Mouse (Mus musculus) adrenal gland, adult (tissue): ENCODE data around the gene Tmem80.

Experiments used
- DNase-seq, 2 experiments: peaks; one replicate each; pipeline ENCODE4 v3.0.0; 2022 to 2023; ENCODE audit warnings: low spot score in 1 of 2; ENCODE audit not compliant: inconsistent age in 2 of 2

Tmem80 gene

GRCm38 (mm10) chr7:141319446-141319845, 8.1 kb upstream of the Tmem80 start:
- no peak for DNase-seq

GRCm38 (mm10) chr7:141324686-141325085, 2.9 kb upstream of the Tmem80 start:
- no peak for DNase-seq

GRCm38 (mm10) chr7:141326546-141327446, 743 bp upstream of the Tmem80 start:
- DNase-seq: no peak

GRCm38 (mm10) chr7:141328373-141328990, 943 bp downstream of the Tmem80 start:
- no peak for DNase-seq

- no peak for DNase-seq
Measured at GRCm38 (mm10) chr7:141330706-141331105, 3.2 kb downstream of the Tmem80 start.

GRCm38 (mm10) chr7:141331990-141332389, 4.5 kb downstream of the Tmem80 start:
- DNase-seq: no peak

GRCm38 (mm10) chr7:141335044-141335579, 7.6 kb downstream of the Tmem80 start:
- DNase-seq: peak in 1 of 2 experiments; percentile 39

GRCm38 (mm10) chr7:141335682-141336081, 8.1 kb downstream of the Tmem80 start:
- DNase-seq: no peak

GRCm38 (mm10) chr7:141336296-141336695, 8.8 kb downstream of the Tmem80 start:
- no peak for DNase-seq

- DNase-seq: no peak
Measured at GRCm38 (mm10) chr7:141337716-141338416, 10.3 kb downstream of the Tmem80 start.

GRCm38 (mm10) chr7:141338576-141339131, 11.1 kb downstream of the Tmem80 start, which contains the start of gene Eps8l2:
Eps8l2 (plus strand) TSS chr7:141338880.
- peak in 1 of 2 experiments; percentile 57 for DNase-seq

GRCm38 (mm10) chr7:141339215-141339920, 11.8 kb downstream of the Tmem80 start:
- DNase-seq: no peak

GRCm38 (mm10) chr7:141340023-141340422, 12.5 kb downstream of the Tmem80 start:
- no peak for DNase-seq

- DNase-seq: no peak
Measured at GRCm38 (mm10) chr7:141340476-141340875, 12.9 kb downstream of the Tmem80 start.

- no peak for DNase-seq
Measured at GRCm38 (mm10) chr7:141341689-141342226, 14.2 kb downstream of the Tmem80 start.

GRCm38 (mm10) chr7:141343230-141343629, 15.7 kb downstream of the Tmem80 start:
- no peak for DNase-seq

GRCm38 (mm10) chr7:141343696-141344095, 16.2 kb downstream of the Tmem80 start:
- no peak for DNase-seq

GRCm38 (mm10) chr7:141344787-141345186, 17.2 kb downstream of the Tmem80 start:
- DNase-seq: no peak

GRCm38 (mm10) chr7:141351061-141351460, 23.5 kb downstream of the Tmem80 start:
- no peak for DNase-seq

GRCm38 (mm10) chr7:141355051-141355450, 27.5 kb downstream of the Tmem80 start:
- no peak for DNase-seq
